Mouse (Mus musculus) olfactory bulb, adult 2 months (tissue): ENCODE results near the gene Rab3gap1. TPM values are rescaled to one million over a fixed set of nuclear protein-coding genes. Genes with fewer than 3 reads are reported as not detected.

Experiments
- H3K27ac ChIP-seq: fragments of 200-500 bp; 2 replicates; pipeline ENCODE4 v1.5.1; 2012; ENCODE audit warnings: low read depth, low read length; ENCODE audit not compliant: insufficient read depth
- H3K4me1 ChIP-seq: fragments of 200-500 bp; 2 replicates; pipeline ENCODE4 v1.6.1; 2012; ENCODE audit warnings: low read length; ENCODE audit not compliant: control insufficient read depth, insufficient read depth
- H3K4me3 ChIP-seq: fragments of 200-500 bp; 2 replicates; pipeline ENCODE4 v1.5.1; 2012; ENCODE audit warnings: mild to moderate bottlenecking, low read depth, low read length, moderate library complexity; ENCODE audit not compliant: insufficient read depth
- CTCF ChIP-seq: fragments of 200-500 bp; IDR thresholded peaks from 2 replicates; pipeline ENCODE4 v1.5.1; 2012; ENCODE audit warnings: low read depth, mild to moderate bottlenecking, low read length, moderate library complexity; ENCODE audit not compliant: insufficient read depth
- POLR2A ChIP-seq: fragments of 200-500 bp; IDR thresholded peaks from 2 replicates; pipeline ENCODE4 v1.6.1; 2012; ENCODE audit warnings: mild to moderate bottlenecking, low read depth, low read length, moderate library complexity; ENCODE audit not compliant: insufficient read depth
- WGBS: fragments of 180-500 bp; shearing (Covaris S2); methylation state at CpG from one replicate; pipeline ENCODE4 v1.1.7; 2018; 5-methylcytosine and 5-hydroxymethylcytosine counted together
- polyA plus RNA-seq: library from polyadenylated mRNA; stranded (reverse); fragments of >200 nt; gene quantifications from 2 replicates; pipeline ENCODE4 v1.2.4, GENCODE M21; 2012; ENCODE audit warnings: low replicate concordance; ENCODE audit not compliant: missing spikeins, insufficient read depth, insufficient read length

Gene Rab3gap1
- polyA plus RNA-seq, 1 experiment = 150 TPM

DNA sequence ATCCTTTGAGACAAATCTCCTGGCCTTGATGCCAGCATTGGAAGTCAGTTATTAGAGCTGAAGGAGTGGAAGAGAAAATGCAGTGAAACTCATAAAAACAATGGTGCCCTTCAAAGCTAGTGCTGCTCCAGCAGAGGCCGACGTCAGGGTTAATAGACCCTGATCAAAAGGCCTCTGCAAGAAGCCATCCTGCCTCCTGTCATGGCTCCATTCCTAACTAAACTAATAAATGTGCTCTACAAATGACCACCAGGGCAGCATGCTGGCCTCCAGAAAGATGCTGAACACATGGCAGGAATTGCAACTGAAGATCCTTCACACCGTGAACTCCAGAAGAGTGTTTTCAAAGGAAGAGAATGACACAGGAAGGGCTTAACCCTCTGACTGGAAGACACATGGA lies 116.8 kb downstream of the Rab3gap1 start:
- no peak overlapping the region for H3K27ac ChIP-seq
- TF ChIP-seq POLR2A = no peak
- WGBS = 54% methylated on average over 3 of the region's 3 CpGs
- no peak overlapping the region for H3K4me3 ChIP-seq
- peaks cover 9% of the 10 kb centered on the region for H3K4me1 ChIP-seq

DNA sequence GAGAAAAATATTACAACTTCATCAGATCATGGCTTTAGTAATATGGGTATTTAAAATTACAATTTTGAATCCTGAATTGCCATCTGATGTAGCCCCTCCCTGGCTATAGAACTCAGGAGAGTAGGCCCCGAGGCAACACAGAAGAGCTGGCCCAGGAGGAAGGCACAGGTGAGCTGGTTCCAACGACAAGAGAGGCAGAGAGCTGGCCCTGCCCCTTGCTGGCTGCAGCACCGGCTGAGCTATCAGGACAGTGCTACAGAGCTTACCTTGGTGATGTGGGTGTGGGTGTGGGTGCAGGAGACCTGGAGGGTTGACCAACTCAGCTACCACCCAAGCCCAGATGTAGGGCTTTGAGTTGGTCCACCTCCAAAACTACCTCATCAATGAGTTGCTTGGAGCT lies 119.7 kb downstream of the Rab3gap1 start:
- H3K27ac ChIP-seq = no peak overlapping the region
- TF ChIP-seq POLR2A = no peak
- TF ChIP-seq CTCF = no peak
- no peak overlapping the region for H3K4me3 ChIP-seq
- 94% methylated on average over 3 of the region's 3 CpGs for WGBS
- H3K4me1 ChIP-seq = peaks cover 11% of the 10 kb centered on the region

DNA sequence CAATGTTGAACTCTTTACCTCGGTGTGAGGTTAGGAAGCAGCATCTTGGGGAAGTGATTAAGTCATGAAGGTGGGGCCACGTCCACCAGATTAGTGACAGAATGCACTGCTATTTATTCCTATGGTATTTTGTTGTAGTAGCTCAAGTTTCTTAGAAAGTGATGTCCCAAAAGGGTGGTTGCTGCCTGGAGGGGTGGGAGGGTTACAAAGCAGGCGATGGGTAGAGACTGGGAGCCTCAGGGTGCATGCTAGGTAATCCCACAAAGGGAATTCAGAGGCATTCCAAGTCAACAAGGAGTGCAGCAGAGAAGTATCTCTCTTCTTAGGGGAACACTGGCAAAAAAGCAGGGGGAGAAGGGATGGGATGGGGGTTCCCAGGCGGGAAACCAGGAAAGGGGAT lies 120.8 kb downstream of the Rab3gap1 start:
- WGBS = 69% methylated on average over 4 of the region's 4 CpGs
- TF ChIP-seq CTCF (no peak), POLR2A (no peak)
- Histone ChIP-seq H3K4me1 (peaks cover 11% of the 10 kb centered on the region), H3K4me3 (no peak overlapping the region), H3K27ac (no peak overlapping the region)

DNA sequence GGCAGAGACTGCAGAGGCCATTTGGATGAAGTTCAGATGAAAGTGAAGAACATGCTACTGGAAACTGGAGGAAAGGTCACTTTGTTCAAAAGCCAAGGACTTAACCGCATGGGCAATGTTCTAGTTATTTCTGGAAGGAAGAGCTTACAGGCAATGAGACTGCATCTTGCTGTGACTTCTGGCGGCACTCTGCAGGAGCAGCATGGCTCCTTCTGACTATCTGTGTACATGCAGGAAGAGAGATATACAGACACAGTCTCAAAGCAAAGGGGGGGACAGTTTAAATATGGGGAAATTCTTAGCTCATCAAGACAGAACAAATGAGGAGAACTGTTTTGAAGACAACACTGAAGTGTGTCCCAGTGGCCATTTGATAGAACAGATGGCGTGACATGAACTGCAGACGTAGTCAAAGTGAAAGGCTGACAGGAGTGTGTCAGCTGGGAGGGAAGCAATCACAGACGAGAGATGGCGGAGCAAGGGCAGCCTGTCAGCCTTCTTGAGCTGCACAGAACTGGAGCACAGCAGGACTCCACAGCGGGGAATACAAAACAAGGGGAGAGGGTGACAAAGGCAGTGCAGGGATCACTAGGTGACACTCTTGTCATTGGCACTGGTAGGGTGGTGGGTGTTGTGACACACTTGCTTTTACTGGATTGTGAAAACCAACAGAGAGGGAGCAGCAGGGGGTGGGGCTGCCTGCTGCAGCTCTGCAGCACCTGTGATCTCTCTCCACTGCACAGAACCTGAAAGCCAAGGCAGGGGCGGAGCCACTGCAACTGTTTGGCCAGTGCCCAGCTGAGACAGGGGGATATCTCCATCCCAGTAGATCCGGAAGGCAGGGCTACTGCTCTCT lies 121.5 kb downstream of the Rab3gap1 start:
- WGBS = 36% methylated on average over 9 of the region's 9 CpGs
- TF ChIP-seq POLR2A (no peak), CTCF (no peak)
- peaks cover 11% of the 10 kb centered on the region for H3K4me1 ChIP-seq
- H3K27ac ChIP-seq = peak overlapping the region; percentile 6
- no peak overlapping the region for H3K4me3 ChIP-seq

Other genes with a start within 250 kb of the Rab3gap1 start
- gene Tmem163, start 189.2 kb upstream of the Rab3gap1 start, polyA plus RNA-seq = not detected in 2 replicates
- gene Acmsd, start 139.4 kb upstream of the Rab3gap1 start, polyA plus RNA-seq = not detected in 2 replicates
- gene Ccnt2, start 94.6 kb upstream of the Rab3gap1 start, polyA plus RNA-seq = 57.4 TPM in 1 of 2 replicates, not detected in the other
- not detected in 2 replicates for gene Map3k19, start 13.7 kb upstream of the Rab3gap1 start, polyA plus RNA-seq
- not detected in 2 replicates for gene Zranb3, start 234.3 kb downstream of the Rab3gap1 start, polyA plus RNA-seq
- gene R3hdm1, start 234.5 kb downstream of the Rab3gap1 start, polyA plus RNA-seq = 228 and 834 TPM in 2 replicates